Mouse (Mus musculus) stomach, adult 2 months (tissue): ENCODE data around the gene Lrrc8c. TPM values are rescaled to one million over a fixed set of nuclear protein-coding genes. Genes with fewer than 3 reads are reported as not detected.

ENCODE experiments used
- polyA plus RNA-seq: library from polyadenylated mRNA; depleted of rRNA; stranded (reverse); fragments of >200 nt; gene quantifications from 2 replicates; pipeline ENCODE4 v1.2.3, GENCODE M21; 2012; rRNA removed

Gene Lrrc8c
- 5.4 and 8.0 TPM in 2 replicates for polyA plus RNA-seq

DNA sequence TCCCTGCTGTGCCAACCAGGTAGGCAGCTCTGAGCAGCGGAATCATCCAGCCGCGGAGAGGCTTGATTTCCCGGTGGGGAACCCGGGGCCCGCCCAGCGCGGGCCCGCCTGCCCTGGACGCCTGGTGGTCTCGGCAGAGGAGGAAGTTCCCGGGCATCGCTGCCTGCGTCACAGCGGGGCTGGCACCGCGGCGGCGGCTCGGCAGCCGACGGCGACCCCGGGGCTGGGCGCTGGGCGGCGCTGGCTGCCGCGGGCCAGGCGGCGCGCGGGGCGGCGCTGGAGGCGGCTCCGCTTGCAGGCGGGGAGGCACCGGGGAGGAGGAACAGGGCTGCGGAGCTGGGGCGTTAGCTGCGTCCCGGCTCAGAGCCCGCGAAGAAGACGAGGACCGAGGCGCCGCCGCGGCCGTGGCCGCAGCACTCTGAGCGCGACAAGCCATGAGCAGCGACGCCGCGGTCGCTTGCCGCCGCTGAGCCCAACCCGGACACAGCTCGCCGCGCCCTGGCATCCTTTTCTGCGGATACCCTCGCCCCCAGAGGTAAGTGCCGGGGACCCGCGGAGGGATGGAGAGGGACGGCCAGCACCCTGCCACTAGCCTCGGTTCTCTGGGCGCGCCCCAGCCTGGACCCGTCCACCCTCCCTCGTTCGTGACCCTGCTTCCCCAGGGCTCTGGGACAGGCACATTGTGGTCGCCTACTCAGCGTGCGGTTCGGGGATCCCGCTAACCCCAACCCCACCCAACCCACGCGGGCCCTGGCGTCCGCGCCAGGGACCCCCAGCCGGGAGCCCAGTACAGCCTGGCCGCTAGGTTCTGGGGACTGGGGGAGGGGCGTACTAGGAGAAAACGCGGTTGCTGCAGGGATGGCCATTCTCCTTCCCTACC lies at the start of gene Lrrc8c:
TSS of gene Lrrc8c (plus strand) at position 293 of the 880 bp plus-strand sequence.

Other genes starting within 250 kb of the Lrrc8c start
- gene Gm43302, start 225.7 kb upstream of the Lrrc8c start, polyA plus RNA-seq, result 0.13 TPM in 1 of 2 replicates, not detected in the other
- gene Gbp6, start 225.7 kb upstream of the Lrrc8c start, polyA plus RNA-seq, result 0.23 and 0.40 TPM in 2 replicates
- 1.4 and 2.1 TPM in 2 replicates for gene Lrrc8b, start 103.6 kb upstream of the Lrrc8c start, polyA plus RNA-seq
- gene Lrrc8d, start 180.6 kb downstream of the Lrrc8c start, polyA plus RNA-seq, result 0.76 and 1.9 TPM in 2 replicates